In genomic region chr4:46489028-46489925, GRCm38 (mm10) we compare ENCODE assay signal across 8 mouse cellular contexts. TPM values are rescaled to one million over a fixed set of nuclear protein-coding genes. Genes with fewer than 3 reads are reported as not detected.
DNase-seq lines count a peak whose midpoint lies in the region; ATAC-seq and TF ChIP-seq lines count a peak whose summit lies in the region.

TSS of gene Nans (plus strand) at chr4:46489248.

- H3K4me3 ChIP-seq in MEL (ENCODE audit: control insufficient read depth in 1 of 2, insufficient read depth in 1 of 2, low read depth in 2 of 2, low read length in 2 of 2) = peak within 1 kb of the TSS; percentile 68 to 97
- peak within 1 kb of the TSS; percentile 89 for H3K4me3 ChIP-seq in cerebellum, adult 2 months (replicated peaks; ENCODE audit: insufficient read depth, low read depth, low read length)
- H3K4me3 ChIP-seq in forebrain, postnatal 0 days (ENCODE audit: low read depth, low read length) = peak within 1 kb of the TSS; percentile 85
- H3K4me3 ChIP-seq in lung, embryonic 15.5 days = peak within 1 kb of the TSS; percentile 82

- H3K27me3 ChIP-seq in MEL (ENCODE audit: control insufficient read depth in 1 of 2, insufficient read depth in 2 of 2, low read length in 2 of 2) = no peaks in the 10 kb centered on the region
- H3K27me3 ChIP-seq in cerebellum, adult 2 months (ENCODE audit: control insufficient read depth, insufficient read depth, low read length) = no peaks in the 10 kb centered on the region
- H3K27me3 ChIP-seq in forebrain, postnatal 0 days (ENCODE audit: insufficient read depth, low read length) = no peaks in the 10 kb centered on the region
- H3K27me3 ChIP-seq in lung, embryonic 15.5 days = no peaks in the 10 kb centered on the region

- TF ChIP-seq POLR2A in MEL (IDR thresholded peaks at IDR 0.05; ENCODE audit: control insufficient read depth in 1 of 2, insufficient read depth in 1 of 2, low read depth in 1 of 2, low read length in 2 of 2, poor library complexity in 1 of 2) = peak; percentile 76 to 89
- peak; percentile 59; the same call in 1 of the 2 replicates for TF ChIP-seq POLR2A in cerebellum, adult 2 months (IDR thresholded peaks at IDR 0.05; ENCODE audit: borderline replicate concordance, insufficient read depth, low read length)

- H3K4me1 ChIP-seq in MEL (ENCODE audit: control insufficient read depth in 1 of 2, insufficient read depth in 2 of 2, low read length in 2 of 2) = peaks cover 23 to 34% of the 10 kb centered on the region in 2 experiments
- H3K4me1 ChIP-seq in cerebellum, adult 2 months (ENCODE audit: control insufficient read depth, insufficient read depth, low read length) = no peaks in the 10 kb centered on the region
- H3K4me1 ChIP-seq in forebrain, postnatal 0 days (ENCODE audit: insufficient read depth) = peaks cover 9% of the 10 kb centered on the region; the same call in 1 of the 2 replicates
- H3K4me1 ChIP-seq in lung, embryonic 15.5 days = peaks cover 19% of the 10 kb centered on the region

- 1% methylated on average over 58 of the region's 58 CpGs for WGBS in cerebellum, adult 2 months
- WGBS in forebrain, postnatal 0 days = under 1% methylated on average over 57 of the region's 58 CpGs
- WGBS in lung, embryonic 15.5 days = under 1% methylated on average over 55 of the region's 58 CpGs

- H3K9ac ChIP-seq in MEL (ENCODE audit: control insufficient read depth, low read depth, low read length, poor library complexity, severe bottlenecking) = peak within 1 kb of the TSS; percentile 72
- H3K9ac ChIP-seq in forebrain, postnatal 0 days = peak within 1 kb of the TSS; percentile 71
- peak within 1 kb of the TSS; percentile 78 for H3K9ac ChIP-seq in lung, embryonic 15.5 days

- peak within 1 kb of the TSS; percentile 76 for H3K4me2 ChIP-seq in forebrain, postnatal 0 days (ENCODE audit: low read depth)
- peak within 1 kb of the TSS; percentile 62 for H3K4me2 ChIP-seq in lung, embryonic 15.5 days

- no peak for TF ChIP-seq CTCF in MEL (IDR thresholded peaks at IDR 0.05 in 2 of 3, conservative IDR thresholded peaks at IDR 0.05 in 1 of 3; ENCODE audit: control insufficient read depth in 1 of 3, insufficient read depth in 1 of 3, low read depth in 2 of 3, low read length in 3 of 3, poor library complexity in 1 of 3, severe bottlenecking in 1 of 3)
- no peak for TF ChIP-seq CTCF in cerebellum, adult 2 months (IDR thresholded peaks at IDR 0.05; ENCODE audit: borderline replicate concordance, insufficient read depth, low read depth, low read length)
- no peak for TF ChIP-seq CTCF in forebrain, postnatal 0 days (IDR thresholded peaks at IDR 0.05; ENCODE audit: low read depth)

- TF ChIP-seq RAD21 in MEL (IDR thresholded peaks at IDR 0.05; ENCODE audit: low read depth, low read length) = no peak

- peak; percentile 98 for DNase-seq in MEL (ENCODE audit: low read depth, low spot score)
- peak; percentile 93 to 95 for DNase-seq in cerebellum, adult 2 months
- peak; percentile 97 for DNase-seq in forebrain, postnatal 0 days
- DNase-seq in heart, postnatal 4 days = peak; percentile 96
- DNase-seq in layer of hippocampus, adult 8-10 months (ENCODE audit: low spot score in 2 of 2) = peak; percentile 88 to 89
- peak; percentile 94 for DNase-seq in ovary, adult 18-20 months (ENCODE audit: low spot score)
- peak; percentile 96 for DNase-seq in thymus, postnatal 0 days (ENCODE audit: low spot score)

- peak; percentile 100 for ATAC-seq in forebrain, postnatal 0 days
- peak; percentile 98 for ATAC-seq in lung, embryonic 15.5 days (ENCODE audit: borderline replicate concordance, extremely low read depth, low FRiP score, low TSS enrichment)

- no peak for TF ChIP-seq EP300 in MEL (IDR thresholded peaks at IDR 0.05; ENCODE audit: low read depth in 1 of 2, low read length in 2 of 2)

- H3K79me2 ChIP-seq in MEL (ENCODE audit: control insufficient read depth, insufficient read depth, low read length, poor library complexity) = peaks cover 26% of the 10 kb centered on the region

- H3K27ac ChIP-seq in MEL (ENCODE audit: control insufficient read depth, low read depth, low read length) = peak within 1 kb of the TSS; percentile 57
- no peak within 1 kb of the TSS for H3K27ac ChIP-seq in cerebellum, adult 2 months (ENCODE audit: insufficient read depth, low read length)
- H3K27ac ChIP-seq in forebrain, postnatal 0 days (ENCODE audit: low read depth, low read length) = peak within 1 kb of the TSS; percentile 69
- peak within 1 kb of the TSS; percentile 77 for H3K27ac ChIP-seq in lung, embryonic 15.5 days

- no peaks in the 10 kb centered on the region for H3K9me3 ChIP-seq in MEL (replicated peaks; ENCODE audit: insufficient read depth, low read length)
- H3K9me3 ChIP-seq in forebrain, postnatal 0 days (ENCODE audit: low read length) = no peaks in the 10 kb centered on the region
- no peaks in the 10 kb centered on the region for H3K9me3 ChIP-seq in lung, embryonic 15.5 days

- H3K36me3 ChIP-seq in MEL (ENCODE audit: control insufficient read depth in 1 of 2, insufficient read depth in 2 of 2, low read length in 2 of 2) = peaks cover 10 to 28% of the 10 kb centered on the region in 2 experiments
- H3K36me3 ChIP-seq in forebrain, postnatal 0 days (ENCODE audit: insufficient read depth) = peaks cover 12% of the 10 kb centered on the region
- peaks cover 23% of the 10 kb centered on the region for H3K36me3 ChIP-seq in lung, embryonic 15.5 days

TF ChIP-seq in MEL, 35 proteins besides CTCF, POLR2A, EP300 and RAD21:
- TF ChIP-seq MXI1 (IDR thresholded peaks at IDR 0.05; ENCODE audit: low read depth, low read length) (peak; percentile 90), NRF1 (IDR thresholded peaks at IDR 0.05; ENCODE audit: insufficient read depth, low read depth, low read length, poor library complexity, severe bottlenecking) (peak; percentile 70), ZC3H11A (IDR thresholded peaks at IDR 0.05; ENCODE audit: low read depth, low read length) (no peak), MYC (IDR thresholded peaks at IDR 0.05; ENCODE audit: low read depth, low read length) (peak; percentile 43; the same call in 1 of the 2 replicates), MAX (IDR thresholded peaks at IDR 0.05; ENCODE audit: low read length) (peak; percentile 43; the same call in 1 of the 2 replicates), HCFC1 (IDR thresholded peaks at IDR 0.05; ENCODE audit: low read depth, low read length) (peak; percentile 57), TBP (IDR thresholded peaks at IDR 0.05; ENCODE audit: low read depth, low read length) (peak; percentile 88), RCOR1 (IDR thresholded peaks at IDR 0.05; ENCODE audit: low read depth, low read length) (0 out of 2 replicates have a peak, but pooled peaks have one; percentile 33), MAFK (IDR thresholded peaks at IDR 0.05; ENCODE audit: borderline replicate concordance, low read depth, low read length) (no peak), UBTF (IDR thresholded peaks at IDR 0.05; ENCODE audit: borderline replicate concordance, insufficient read depth, low read depth, low read length) (0 out of 2 replicates have a peak, but pooled peaks have one; percentile 3), POLR2AphosphoS2 (IDR thresholded peaks at IDR 0.05; ENCODE audit: low read length) (peak; percentile 81; the same call in 1 of the 2 replicates), TCF12 (IDR thresholded peaks at IDR 0.05; ENCODE audit: low read depth, low read length) (peak; percentile 50; the same call in 1 of the 2 replicates), ELF1 (IDR thresholded peaks at IDR 0.05; ENCODE audit: low read depth, low read length) (peak; percentile 78), NELFE (IDR thresholded peaks at IDR 0.05; ENCODE audit: low read depth, low read length) (peak; percentile 97), ZMIZ1 (IDR thresholded peaks at IDR 0.05; ENCODE audit: low read depth, low read length) (peak; percentile 88), ETS1 (IDR thresholded peaks at IDR 0.05; ENCODE audit: low read depth, low read length) (peak; percentile 32; the same call in 1 of the 2 replicates), USF2 (IDR thresholded peaks at IDR 0.05; ENCODE audit: borderline replicate concordance in 1 of 2, insufficient read depth in 1 of 2, low read depth in 1 of 2, low read length in 2 of 2) (no peak), TAL1 (IDR thresholded peaks at IDR 0.05; ENCODE audit: low read length) (no peak), SIN3A (IDR thresholded peaks at IDR 0.05; ENCODE audit: low read length) (peak; percentile 90), E2F4 (IDR thresholded peaks at IDR 0.05; ENCODE audit: borderline replicate concordance, low read depth, low read length) (no peak)

RNA-seq across cellular contexts. Expression of gene Nans, which starts in this region (rescaled TPM):
- 124 and 136 TPM in 2 replicates for total RNA-seq in MEL (2012; rRNA removed)
- polyA plus RNA-seq in MEL (2012; ENCODE audit: insufficient read depth in 1 of 2, insufficient read length in 2 of 2, low read depth in 1 of 2, low replicate concordance in 2 of 2, missing spikeins in 1 of 2) = 100 to 1,000 TPM; 182 to 246 TPM
- polyA plus RNA-seq in cerebellum, adult 2 months (2012; rRNA removed) = 29.0 and 30.3 TPM in 2 replicates
- 87.1 and 89.3 TPM in 2 replicates for total RNA-seq in forebrain, postnatal 0 days (2014; rRNA removed)
- 69.8 and 70.2 TPM in 2 replicates for polyA plus RNA-seq in forebrain, postnatal 0 days (2015; fragmentation: Nextera tagmentation; extraction: Ambion mirVana)
- 10 to 100 TPM; 42.4 to 45.0 TPM for total RNA-seq in heart, postnatal 4 days (2021)
- 10 to 100 TPM; 15.5 to 19.7 (median 16.6) TPM for total RNA-seq in layer of hippocampus, adult 8-10 months (2022)
- 84.7 and 90.6 TPM in 2 replicates for polyA plus RNA-seq in lung, embryonic 15.5 days (2015; fragmentation: Nextera tagmentation; extraction: Ambion mirVana)
- polyA plus RNA-seq in thymus, postnatal 0 days (2015; fragmentation: Nextera tagmentation; extraction: Ambion mirVana) = 111 and 114 TPM in 2 replicates
